Mouse (Mus musculus) T-helper 17 cell (primary cell): ENCODE results near the gene Defb5.
"Not testable (repeated sequence)": the region's sequence is repeated elsewhere in the genome, so short reads cannot be mapped to it uniquely, and the experiment has no call there.

Experiments
- in situ Hi-C, 2 experiments: fragments of 300-600 bp; cut with MboI, MseI; formaldehyde crosslinking; loops; 1 replicate in 1 of 2; 2 replicates in 1 of 2; pipeline ENCODE4 v1.15.1; 2025; ENCODE audit warnings: high pct_unique_total_duplicates in 2 of 2

Gene Defb5

DNA sequence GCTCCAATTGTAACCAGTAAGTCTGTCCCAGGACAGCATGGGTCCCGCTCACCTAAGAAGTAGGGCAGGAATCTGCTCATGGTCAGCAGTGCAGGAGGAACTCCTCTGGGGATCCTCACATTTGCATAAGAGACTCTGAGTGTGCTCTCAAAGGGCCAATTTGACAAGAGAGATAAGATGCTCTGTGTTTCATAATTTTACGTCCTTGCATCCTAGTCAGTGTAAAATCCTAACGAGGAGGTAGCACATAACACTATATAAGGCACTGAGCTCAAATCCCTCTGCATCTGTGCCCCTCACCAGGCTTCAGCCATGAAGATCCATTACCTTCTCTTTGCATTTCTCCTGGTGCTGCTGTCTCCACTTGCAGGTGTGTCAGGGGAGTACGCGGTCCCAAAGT is at the start of gene Defb5:
TSS of gene Defb5 (plus strand) at position 301 of the 400 bp plus-strand sequence.
- in situ Hi-C loops, result no loop called here

DNA sequence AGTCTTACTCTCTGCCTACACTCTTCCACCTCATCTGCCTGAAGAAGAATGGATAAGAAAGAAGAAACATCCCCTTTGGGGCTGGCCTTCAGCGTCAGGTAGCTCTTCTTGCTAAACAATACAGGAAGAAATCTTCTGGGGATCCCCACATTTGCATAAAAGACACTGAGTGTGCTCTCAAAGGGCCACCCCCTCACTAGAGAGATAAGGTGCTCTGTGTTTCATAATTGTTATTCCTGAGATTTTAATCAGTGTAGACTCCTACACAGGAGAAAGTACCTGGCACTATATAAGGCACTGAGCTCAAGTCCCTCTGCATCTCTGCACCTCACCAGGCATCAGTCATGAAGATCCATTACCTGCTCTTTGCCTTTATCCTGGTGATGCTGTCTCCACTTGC is 22.2 kb upstream of the Defb5 start, which contains the start of gene Defb6:
TSS of gene Defb6 (plus strand) at position 318 of the 400 bp plus-strand sequence.
- in situ Hi-C loops, result no loop called here

- in situ Hi-C loops, result no loop called here
These were observed 9.3 kb upstream of the Defb5 start for GRCm38 (mm10) chr8:19238101-19238500.

DNA sequence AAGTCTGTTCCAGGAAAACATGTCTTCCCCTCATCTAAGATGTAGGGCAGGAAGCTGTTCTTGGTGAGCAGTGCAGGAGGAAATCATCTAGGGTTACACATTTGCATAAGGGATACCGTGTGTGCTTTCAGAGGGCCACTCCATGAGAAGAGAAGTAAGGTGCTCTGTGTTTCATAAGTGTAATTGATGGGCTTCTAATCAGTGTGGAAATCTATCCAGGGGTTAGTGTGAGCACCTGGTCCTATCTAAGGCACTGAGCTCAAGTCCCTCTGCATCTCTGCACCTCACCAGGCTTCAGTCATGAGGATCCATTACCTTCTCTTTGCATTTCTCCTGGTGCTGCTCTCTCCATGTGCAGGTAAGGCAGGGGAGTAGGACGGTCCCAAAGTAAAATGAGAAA is 7.8 kb upstream of the Defb5 start, which contains the start of gene Defb46:
TSS of gene Defb46 (plus strand) at position 301 of the 400 bp plus-strand sequence.
- in situ Hi-C loops, result no loop called here

DNA sequence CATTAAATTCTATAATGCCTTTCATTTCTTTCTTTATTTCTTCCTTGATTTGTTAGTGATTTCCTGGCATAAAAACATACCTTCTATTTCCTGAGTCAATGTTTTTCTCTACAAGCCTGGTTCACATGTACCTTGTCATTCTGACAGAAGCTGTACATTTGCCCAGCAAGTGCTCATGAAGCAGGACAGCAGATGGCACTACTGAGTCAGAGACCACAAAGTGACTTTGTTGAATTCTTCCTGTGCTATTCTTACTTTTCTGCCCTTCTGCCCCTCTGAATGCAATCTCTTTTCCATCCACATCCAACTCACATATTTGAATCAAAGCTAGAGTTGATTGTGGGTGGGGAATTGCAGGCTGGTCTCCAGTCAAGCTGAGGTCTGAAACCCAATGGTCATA is 10.8 kb downstream of the Defb5 start:
- in situ Hi-C loops, result loop anchor here in 1 of 2 experiments (25.0 kb wide), 1 partner anchor 654 kb away; the partner anchor contains the start of gene Gm31371

GRCm38 (mm10) chr8:19259667-19260066 is 12.3 kb downstream of the Defb5 start:
- in situ Hi-C loops, result loop anchor here in 1 of 2 experiments (25.0 kb wide), 1 partner anchor 653 kb away; the partner anchor contains the start of gene Gm31371

DNA sequence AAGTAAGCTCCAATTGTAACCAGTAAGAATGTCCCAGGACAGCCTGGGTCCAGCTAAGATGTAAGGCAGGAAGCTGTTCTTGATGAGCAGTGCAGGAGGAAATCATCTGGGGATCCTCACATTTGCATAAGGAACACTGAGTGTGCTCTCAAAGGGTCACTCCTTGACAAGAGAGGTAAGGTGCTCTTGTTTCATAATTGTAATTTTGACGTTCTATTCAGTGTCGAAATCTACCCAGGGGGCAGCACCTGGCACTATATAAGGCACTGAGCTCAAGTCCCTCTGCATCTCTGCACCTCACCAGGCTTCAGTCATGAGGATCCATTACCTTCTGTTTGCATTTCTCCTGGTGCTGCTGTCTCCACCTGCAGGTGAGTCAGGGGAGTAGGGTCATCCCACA is 45.7 kb downstream of the Defb5 start, which contains the start of gene Defb3:
TSS of gene Defb3 (plus strand) at position 301 of the 400 bp plus-strand sequence.
- in situ Hi-C loops, result not testable (repeated sequence)

DNA sequence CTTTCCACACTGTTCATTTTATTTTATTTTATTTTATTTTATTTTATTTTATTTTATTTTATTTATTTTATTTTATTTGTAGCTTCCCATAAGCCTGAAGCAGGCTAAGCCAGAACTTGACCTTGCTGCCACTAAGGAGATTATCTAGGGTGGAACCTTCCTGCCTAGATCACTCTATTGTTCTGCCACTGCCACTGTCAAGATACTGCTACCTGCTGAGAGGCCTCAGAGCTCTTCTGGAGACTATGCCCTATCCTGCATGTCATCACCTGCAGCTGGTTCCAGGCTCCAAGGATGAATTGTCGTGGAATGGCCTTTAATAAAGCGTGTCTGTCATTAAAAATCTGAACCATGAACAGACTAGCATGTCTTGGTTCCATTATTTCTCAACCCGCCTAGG is 51.0 kb downstream of the Defb5 start:
- in situ Hi-C loops, result not testable (repeated sequence)
